Mouse (Mus musculus) forebrain, embryonic 11.5 days (tissue): ENCODE data around the gene Pigm. TPM values are rescaled to one million over a fixed set of nuclear protein-coding genes. Genes with fewer than 3 reads are reported as not detected.

Experiments used
- ATAC-seq: fragments of 200-750 bp; cut with Nextera tagmentation; replicated peaks from 2 replicates; pipeline ENCODE4 v1.8.0; 2017; ENCODE audit warnings: moderate TSS enrichment; ENCODE audit not compliant: low FRiP score
- DNase-seq: peaks from one replicate; pipeline ENCODE4 v3.0.0-alpha.2; 2017; ENCODE audit warnings: low spot score
- H3K27ac ChIP-seq: fragments of 300-500 bp; sonication (generic); 2 replicates; pipeline ENCODE4 v1.5.1; 2014; ENCODE audit warnings: low read depth, low read length
- H3K27me3 ChIP-seq: fragments of 300-500 bp; sonication (generic); 2 replicates; pipeline ENCODE4 v1.6.1; 2014; ENCODE audit warnings: mild to moderate bottlenecking, low read length, mixed read lengths; ENCODE audit not compliant: control insufficient read depth, insufficient read depth
- H3K36me3 ChIP-seq: fragments of 300-500 bp; sonication (generic); 2 replicates; pipeline ENCODE4 v1.6.1; 2014; ENCODE audit warnings: mild to moderate bottlenecking, low read length, moderate library complexity, mixed read lengths; ENCODE audit not compliant: control insufficient read depth, insufficient read depth
- H3K4me1 ChIP-seq: fragments of 300-500 bp; sonication (generic); replicated peaks from 2 replicates; pipeline ENCODE4 v1.6.1; 2014; ENCODE audit warnings: low read length, mixed read lengths; ENCODE audit not compliant: control insufficient read depth, insufficient read depth
- H3K4me2 ChIP-seq: fragments of 300-500 bp; sonication (generic); 2 replicates; pipeline ENCODE4 v1.6.1; 2014; ENCODE audit warnings: low read depth, mild to moderate bottlenecking, low read length, moderate library complexity, mixed read lengths; ENCODE audit not compliant: severe bottlenecking
- H3K4me3 ChIP-seq: fragments of 300-500 bp; sonication (generic); 2 replicates; pipeline ENCODE4 v1.5.1; 2014; ENCODE audit warnings: low read depth, low read length
- H3K9ac ChIP-seq: fragments of 300-500 bp; sonication (generic); 2 replicates; pipeline ENCODE4 v1.6.1; 2014; ENCODE audit warnings: low read length
- H3K9me3 ChIP-seq: fragments of 300-500 bp; sonication (generic); 2 replicates; pipeline ENCODE4 v1.6.1; 2016; ENCODE audit warnings: low read length, mixed read lengths; ENCODE audit not compliant: control insufficient read depth
- WGBS: fragments of 180-500 bp; shearing (Covaris S2); extraction: QIAGEN DNeasy Blood & Tissue Kit; methylation state at CpG from one replicate; pipeline ENCODE4 v1.1.7; 2014; 5-methylcytosine and 5-hydroxymethylcytosine counted together
- polyA plus RNA-seq: library from polyadenylated mRNA; unstranded; fragments of >200 nt; fragmentation: Nextera tagmentation; extraction: Ambion mirVana; gene quantifications from 2 replicates; pipeline ENCODE4 v1.2.1, GENCODE M21; 2014

Pigm gene
- polyA plus RNA-seq, 1 experiment from 2014 or later: 14.8 TPM

DNA sequence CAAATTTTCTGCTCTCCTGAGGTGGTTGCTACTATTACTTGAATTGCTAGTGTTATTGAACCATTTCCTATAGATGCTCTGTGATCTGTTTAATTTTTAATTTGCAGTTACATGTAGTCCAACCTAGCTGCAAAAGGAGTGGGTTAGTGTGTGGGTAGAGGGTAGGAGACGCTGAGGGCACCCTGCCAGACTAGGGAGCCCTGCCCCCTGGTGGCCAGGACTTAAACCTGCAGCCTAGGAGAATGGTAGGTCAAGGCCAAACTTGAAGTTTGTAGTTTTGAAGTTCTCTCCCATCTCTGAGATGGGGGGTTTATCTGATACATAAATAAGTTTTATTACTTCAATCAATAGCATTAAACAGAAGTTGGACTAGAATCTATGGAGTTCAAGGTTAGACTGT lies 18.8 kb upstream of the Pigm start:
- H3K36me3 ChIP-seq: no peaks in the 10 kb centered on the region
- no peak overlapping the region for H3K27ac ChIP-seq
- no peaks in the 10 kb centered on the region for H3K9me3 ChIP-seq
- ATAC-seq: peak; percentile 61; the same call in 1 of the 2 replicates
- no peaks in the 10 kb centered on the region for H3K27me3 ChIP-seq
- H3K4me3 ChIP-seq: no peak overlapping the region
- DNase-seq: peak; percentile 74
- peaks cover 5% of the 10 kb centered on the region; the same call in 1 of the 2 replicates for H3K4me1 ChIP-seq
- WGBS: 12% methylated on average over 1 of the region's 1 CpGs
- no peak overlapping the region for H3K9ac ChIP-seq
- no peak overlapping the region for H3K4me2 ChIP-seq

DNA sequence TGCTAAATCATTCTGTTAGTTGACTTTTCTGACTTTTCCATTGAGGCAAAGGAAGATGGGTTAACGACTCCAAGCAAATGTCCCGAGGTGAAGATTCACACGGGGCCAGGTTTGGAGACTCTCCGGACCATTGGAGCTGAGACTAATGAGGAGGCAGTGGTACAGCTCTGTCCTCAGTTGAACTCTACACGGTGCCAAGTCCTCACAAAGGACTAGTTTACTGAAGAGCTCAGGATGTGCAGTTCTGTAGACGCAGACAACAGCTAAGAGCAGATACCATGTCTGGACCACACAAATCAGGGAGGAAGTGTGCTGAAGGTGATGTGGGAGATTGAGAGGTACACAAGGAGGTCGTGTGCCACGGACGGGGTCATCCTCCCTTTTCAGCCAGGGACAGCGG lies 18.0 kb upstream of the Pigm start:
- WGBS: 76% methylated on average over 10 of the region's 10 CpGs
- H3K4me1 ChIP-seq: peaks cover 5% of the 10 kb centered on the region; the same call in 1 of the 2 replicates
- H3K4me2 ChIP-seq: no peak overlapping the region
- no peaks in the 10 kb centered on the region for H3K9me3 ChIP-seq
- H3K27ac ChIP-seq: no peak overlapping the region
- DNase-seq: no peak
- no peaks in the 10 kb centered on the region for H3K36me3 ChIP-seq
- H3K9ac ChIP-seq: no peak overlapping the region
- no peaks in the 10 kb centered on the region for H3K27me3 ChIP-seq
- ATAC-seq: no peak
- H3K4me3 ChIP-seq: no peak overlapping the region

DNA sequence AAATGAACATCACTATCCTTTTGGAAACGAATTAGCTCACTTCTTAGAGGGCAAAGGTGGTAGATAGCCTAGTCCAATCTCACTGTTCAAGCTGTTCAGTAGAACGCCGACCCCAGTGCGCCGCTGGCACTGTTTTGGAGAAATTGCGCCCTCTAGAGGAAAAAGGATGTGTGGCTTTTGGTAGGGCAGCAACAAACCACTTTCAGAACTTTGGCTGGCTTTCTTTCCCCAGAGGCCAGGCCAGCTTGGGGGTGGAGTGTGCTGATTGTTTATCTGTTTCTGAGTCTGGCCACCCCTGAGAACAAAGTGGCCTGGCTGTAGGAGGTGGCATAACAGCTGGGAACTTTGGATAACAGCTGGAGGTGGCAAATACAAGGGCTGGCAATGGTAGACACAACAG lies 11.7 kb upstream of the Pigm start:
- no peaks in the 10 kb centered on the region for H3K36me3 ChIP-seq
- no peak overlapping the region for H3K4me2 ChIP-seq
- no peak overlapping the region for H3K27ac ChIP-seq
- WGBS: 13% methylated on average over 6 of the region's 6 CpGs
- H3K9ac ChIP-seq: no peak overlapping the region
- H3K4me1 ChIP-seq: no peaks in the 10 kb centered on the region
- no peak for DNase-seq
- no peak overlapping the region for H3K4me3 ChIP-seq
- no peaks in the 10 kb centered on the region for H3K27me3 ChIP-seq
- ATAC-seq: peak; percentile 55
- H3K9me3 ChIP-seq: no peaks in the 10 kb centered on the region

DNA sequence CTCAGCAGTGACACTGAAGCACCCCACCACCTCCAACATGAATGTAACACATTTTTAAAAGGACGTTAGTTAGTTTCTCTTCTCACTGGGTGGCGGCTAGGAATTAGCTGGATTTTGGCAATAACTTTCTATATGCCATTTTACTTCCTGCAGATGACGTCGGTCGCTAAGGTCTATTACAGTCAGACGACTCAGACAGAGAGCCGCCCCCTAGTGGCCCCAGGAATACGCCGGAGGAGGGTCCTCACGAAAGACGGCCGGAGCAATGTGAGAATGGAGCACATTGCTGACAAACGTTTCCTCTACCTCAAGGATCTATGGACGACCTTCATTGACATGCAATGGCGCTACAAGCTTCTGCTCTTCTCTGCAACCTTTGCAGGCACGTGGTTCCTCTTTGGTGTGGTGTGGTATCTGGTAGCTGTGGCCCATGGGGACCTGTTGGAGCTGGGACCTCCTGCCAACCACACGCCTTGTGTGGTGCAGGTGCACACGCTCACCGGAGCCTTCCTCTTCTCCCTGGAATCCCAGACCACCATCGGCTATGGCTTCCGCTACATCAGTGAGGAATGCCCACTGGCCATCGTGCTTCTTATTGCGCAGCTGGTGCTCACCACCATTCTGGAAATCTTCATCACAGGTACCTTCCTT lies 7.5 kb upstream of the Pigm start:
- Histone ChIP-seq H3K4me3 (no peak overlapping the region), H3K27me3 (no peaks in the 10 kb centered on the region), H3K36me3 (no peaks in the 10 kb centered on the region), H3K4me2 (no peak overlapping the region), H3K4me1 (no peaks in the 10 kb centered on the region), H3K9ac (no peak overlapping the region), H3K9me3 (no peaks in the 10 kb centered on the region), H3K27ac (no peak overlapping the region)
- peak; percentile 40 for ATAC-seq
- peak; percentile 80 for DNase-seq
- WGBS: 32% methylated on average over 23 of the region's 23 CpGs

DNA sequence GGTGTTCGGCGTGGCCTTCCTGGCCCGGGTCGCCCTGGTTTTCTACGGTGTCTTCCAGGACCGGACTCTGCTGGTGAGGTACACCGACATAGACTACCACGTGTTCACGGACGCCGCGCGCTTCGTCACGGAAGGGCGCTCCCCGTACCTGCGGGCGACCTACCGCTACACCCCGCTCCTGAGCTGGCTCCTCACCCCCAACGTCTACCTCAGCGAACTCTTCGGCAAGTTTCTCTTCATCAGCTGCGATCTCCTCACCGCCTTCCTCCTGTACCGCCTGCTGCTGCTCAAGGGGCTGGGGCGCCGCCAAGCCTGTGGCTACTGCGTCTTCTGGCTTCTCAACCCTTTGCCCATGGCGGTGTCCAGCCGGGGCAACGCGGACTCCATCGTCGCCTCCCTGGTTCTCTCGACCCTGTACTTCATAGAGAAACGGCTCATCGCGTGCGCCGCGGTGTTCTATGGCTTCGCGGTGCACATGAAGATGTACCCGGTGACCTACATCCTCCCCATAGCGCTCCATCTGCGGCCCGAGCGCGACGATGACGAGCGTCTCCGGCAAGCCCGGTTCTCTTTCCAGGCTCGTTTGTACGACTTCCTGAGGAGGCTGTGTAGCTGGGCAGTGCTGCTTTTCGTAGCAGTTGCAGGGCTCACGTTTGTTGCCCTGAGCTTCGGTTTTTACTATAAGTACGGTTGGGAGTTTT lies 562 bp downstream of the Pigm start:
- Histone ChIP-seq H3K4me1 (peaks cover 6% of the 10 kb centered on the region; the same call in 1 of the 2 replicates), H3K9ac (peak overlapping the region; percentile 62), H3K27me3 (no peaks in the 10 kb centered on the region), H3K4me3 (peak overlapping the region; percentile 67), H3K4me2 (peak overlapping the region; percentile 99), H3K27ac (no peak overlapping the region), H3K36me3 (peaks cover 3% of the 10 kb centered on the region; the same call in 1 of the 2 replicates), H3K9me3 (no peaks in the 10 kb centered on the region)
- 3% methylated on average over 62 of the region's 62 CpGs for WGBS
- peak; percentile 62 for DNase-seq
- no peak; the same call in none of the 2 replicates for ATAC-seq

DNA sequence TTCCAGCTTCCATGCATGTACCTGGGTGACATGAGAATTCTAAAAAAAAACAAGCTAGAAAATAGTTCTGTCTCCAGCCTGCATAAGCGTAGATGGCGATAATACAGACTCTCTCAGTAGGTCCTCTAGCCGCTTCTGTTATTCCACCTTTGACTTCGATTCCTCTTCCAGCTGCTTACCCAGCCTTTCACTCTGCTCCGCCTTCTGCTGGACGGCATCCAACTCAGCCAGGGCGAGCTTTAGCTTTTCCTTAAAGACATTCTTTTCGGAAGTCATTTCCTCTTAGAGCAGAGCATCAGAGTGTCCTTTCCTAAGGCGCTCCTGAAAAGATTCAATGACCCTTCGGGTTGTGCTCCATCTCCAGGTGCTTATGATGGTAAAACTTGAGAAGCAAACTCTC lies 3.7 kb downstream of the Pigm start:
- no peak overlapping the region for H3K4me2 ChIP-seq
- H3K9ac ChIP-seq: no peak overlapping the region
- WGBS: 91% methylated on average over 10 of the region's 10 CpGs
- DNase-seq (no peak), ATAC-seq (no peak)
- H3K36me3 ChIP-seq: peaks cover 3% of the 10 kb centered on the region; the same call in 1 of the 2 replicates
- no peaks in the 10 kb centered on the region for H3K27me3 ChIP-seq
- no peaks in the 10 kb centered on the region for H3K9me3 ChIP-seq
- no peak overlapping the region for H3K4me3 ChIP-seq
- no peak overlapping the region for H3K27ac ChIP-seq
- H3K4me1 ChIP-seq: peaks cover 6% of the 10 kb centered on the region; the same call in 1 of the 2 replicates

DNA sequence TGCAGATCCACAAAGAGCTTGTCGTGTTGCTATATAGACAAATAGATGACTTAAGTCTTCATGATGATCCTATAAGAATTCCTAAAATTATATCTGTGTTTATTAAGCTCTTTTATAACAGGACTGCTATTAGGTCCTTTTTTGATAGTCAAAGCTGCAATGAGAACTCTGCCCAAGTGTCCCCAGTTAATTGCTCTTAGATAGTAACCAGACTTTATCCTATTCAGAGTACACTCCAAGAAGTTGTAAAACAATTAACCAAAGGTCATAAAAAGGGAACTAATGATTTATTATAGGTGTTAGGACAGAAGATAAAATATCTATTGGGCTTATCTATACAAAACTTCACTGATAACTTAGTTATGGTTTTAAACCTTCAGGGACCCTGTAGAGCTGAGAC lies 5.7 kb downstream of the Pigm start:
- ATAC-seq (no peak), DNase-seq (no peak)
- Histone ChIP-seq H3K4me1 (peaks cover 6% of the 10 kb centered on the region; the same call in 1 of the 2 replicates), H3K9me3 (no peaks in the 10 kb centered on the region), H3K27ac (no peak overlapping the region), H3K36me3 (peaks cover 3% of the 10 kb centered on the region; the same call in 1 of the 2 replicates), H3K9ac (no peak overlapping the region), H3K27me3 (no peaks in the 10 kb centered on the region), H3K4me2 (no peak overlapping the region), H3K4me3 (no peak overlapping the region)
- WGBS: 94% methylated on average over 1 of the region's 1 CpGs

DNA sequence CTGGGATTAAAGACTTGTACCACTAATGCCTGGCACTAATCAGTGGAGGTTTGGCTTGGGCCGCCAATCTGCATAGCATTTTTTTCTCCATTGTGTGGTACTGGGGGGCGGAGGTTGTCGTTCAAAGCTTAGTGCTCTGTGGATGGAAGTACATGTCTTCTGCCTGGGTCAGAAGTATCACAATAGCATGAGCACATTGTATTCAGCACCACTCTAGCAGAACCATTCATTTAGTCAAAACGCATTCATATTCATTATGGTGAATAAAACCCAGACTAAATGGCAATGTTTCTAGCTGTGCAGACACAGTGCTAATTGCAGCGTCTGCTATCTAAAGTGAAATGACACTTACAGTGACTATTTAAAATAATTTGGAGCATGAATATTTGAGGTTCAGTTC lies 10.9 kb downstream of the Pigm start:
- 70% methylated on average over 5 of the region's 5 CpGs for WGBS
- no peaks in the 10 kb centered on the region for H3K27me3 ChIP-seq
- DNase-seq (no peak), ATAC-seq (no peak)
- no peak overlapping the region for H3K4me3 ChIP-seq
- H3K4me1 ChIP-seq: no peaks in the 10 kb centered on the region; the same call in 1 of the 2 replicates
- no peaks in the 10 kb centered on the region for H3K9me3 ChIP-seq
- no peak overlapping the region for H3K4me2 ChIP-seq
- H3K27ac ChIP-seq: no peak overlapping the region
- H3K36me3 ChIP-seq: no peaks in the 10 kb centered on the region
- no peak overlapping the region for H3K9ac ChIP-seq
